Mouse (Mus musculus): ENCODE measurements around the gene Elp5. TPM values are rescaled to one million over a fixed set of nuclear protein-coding genes. Genes with fewer than 3 reads are reported as not detected.

Elp5 gene
- total RNA-seq (2021), result 10 to 100 TPM; 48.3 to 51.5 TPM

DNA sequence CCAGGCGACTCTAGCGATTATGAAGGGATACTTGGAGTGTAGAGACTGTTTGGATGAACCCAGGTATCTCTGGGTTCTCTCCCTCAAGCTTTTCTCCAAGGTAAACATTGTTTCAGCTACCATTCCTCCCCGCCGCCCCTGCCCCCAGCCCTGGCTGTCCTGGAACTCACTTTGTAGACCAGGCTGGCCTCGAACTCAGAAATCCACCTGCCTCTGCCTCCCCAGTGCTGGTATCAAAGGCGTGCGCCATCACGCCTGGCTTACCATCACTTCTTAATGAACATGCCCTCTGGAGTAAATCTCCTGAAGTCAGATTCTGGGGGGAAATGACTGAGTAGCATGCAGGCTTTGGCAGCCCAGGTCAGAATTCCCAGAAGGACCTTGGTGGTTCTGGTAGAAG, at the start of gene Elp5:
Gene Elp5 (minus strand): TSS at position 293 of the 400 bp plus-strand sequence.
- intact Hi-C loops (cut with DNase I), result no loop called here
- DNase-seq (ENCODE audit: low spot score), result no peak

DNA sequence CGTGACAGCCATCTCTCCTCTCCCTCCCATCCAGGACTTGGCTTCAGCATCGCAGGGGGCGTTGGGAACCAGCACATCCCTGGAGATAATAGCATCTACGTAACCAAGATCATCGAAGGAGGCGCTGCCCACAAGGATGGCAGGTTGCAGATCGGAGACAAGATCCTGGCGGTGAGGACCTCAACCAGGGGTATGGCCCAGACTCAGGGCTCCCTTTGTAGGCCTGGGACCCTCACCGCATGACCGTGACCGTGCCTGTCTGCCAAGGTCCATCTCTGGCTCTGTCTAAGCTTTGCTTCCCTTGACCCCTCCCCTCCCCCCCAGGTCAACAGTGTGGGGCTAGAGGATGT, 49.0 kb upstream of the Elp5 start:
- intact Hi-C loops (cut with DNase I), result no loop called here
- no peak for DNase-seq (ENCODE audit: low spot score)

DNA sequence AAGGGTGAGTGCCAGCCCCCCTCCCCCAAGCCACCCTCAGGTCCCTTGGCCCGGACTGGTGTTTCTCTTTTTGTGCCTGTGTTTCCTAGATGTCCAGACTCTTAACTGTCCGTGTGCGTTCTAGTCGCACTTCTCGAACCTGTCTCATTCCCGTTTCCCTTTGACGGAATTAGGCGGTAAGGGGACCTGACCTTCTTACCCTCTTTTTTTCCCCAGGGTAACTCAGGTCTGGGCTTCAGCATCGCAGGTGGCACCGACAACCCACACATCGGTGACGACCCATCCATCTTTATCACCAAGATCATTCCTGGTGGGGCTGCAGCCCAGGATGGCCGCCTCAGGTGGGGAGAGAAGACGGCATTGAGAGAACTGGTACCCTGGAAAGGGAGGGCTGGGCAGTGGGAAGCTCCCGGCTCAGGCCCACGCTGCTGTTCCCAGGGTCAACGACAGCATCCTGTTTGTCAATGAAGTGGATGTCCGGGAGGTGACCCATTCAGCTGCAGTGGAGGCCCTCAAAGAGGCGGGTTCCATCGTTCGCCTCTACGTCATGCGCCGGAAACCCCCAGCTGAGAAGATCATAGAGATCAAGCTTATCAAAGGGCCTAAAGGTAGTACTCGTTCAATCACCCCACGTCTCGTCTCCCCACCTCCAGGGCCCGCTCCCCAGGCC, 48.5 kb upstream of the Elp5 start:
- no peak for DNase-seq (ENCODE audit: low spot score)
- intact Hi-C loops (cut with DNase I), result no loop called here

DNA sequence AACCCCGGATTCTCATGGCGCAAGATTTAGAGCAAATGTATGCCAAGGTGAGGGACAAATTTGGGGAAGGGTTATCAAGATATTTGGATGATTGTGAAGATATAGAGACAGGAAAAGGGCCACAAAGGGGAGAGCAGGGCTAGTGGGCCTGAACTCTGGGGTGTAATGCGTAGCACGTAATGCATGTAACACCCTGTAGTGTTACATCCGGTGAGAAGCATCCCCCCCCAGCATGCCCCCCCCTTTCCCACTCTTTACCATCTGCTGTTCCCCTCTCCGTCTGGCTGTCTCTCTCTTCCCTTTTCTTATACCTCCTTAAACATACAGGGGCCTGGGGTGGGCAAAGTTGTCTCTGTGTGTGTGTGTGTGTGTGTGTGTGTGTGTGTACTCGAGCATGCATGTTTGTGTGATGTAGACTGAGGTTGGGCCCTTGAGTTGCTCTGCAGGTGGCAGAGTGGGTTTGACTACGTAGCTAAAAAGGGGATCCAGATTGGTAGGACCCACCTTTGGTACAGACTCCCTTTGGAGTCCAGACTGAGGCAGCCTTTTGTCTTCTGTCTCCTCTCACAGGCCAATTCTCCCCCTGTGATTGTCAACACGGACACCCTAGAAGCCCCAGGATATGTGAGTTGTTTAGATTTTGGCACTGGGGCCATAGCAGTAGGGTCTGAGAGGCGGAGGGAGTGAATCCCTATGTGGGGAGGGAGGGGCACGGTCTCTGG, 47.7 kb upstream of the Elp5 start:
- intact Hi-C loops (cut with DNase I), result no loop called here
- no peak for DNase-seq (ENCODE audit: low spot score)

DNA sequence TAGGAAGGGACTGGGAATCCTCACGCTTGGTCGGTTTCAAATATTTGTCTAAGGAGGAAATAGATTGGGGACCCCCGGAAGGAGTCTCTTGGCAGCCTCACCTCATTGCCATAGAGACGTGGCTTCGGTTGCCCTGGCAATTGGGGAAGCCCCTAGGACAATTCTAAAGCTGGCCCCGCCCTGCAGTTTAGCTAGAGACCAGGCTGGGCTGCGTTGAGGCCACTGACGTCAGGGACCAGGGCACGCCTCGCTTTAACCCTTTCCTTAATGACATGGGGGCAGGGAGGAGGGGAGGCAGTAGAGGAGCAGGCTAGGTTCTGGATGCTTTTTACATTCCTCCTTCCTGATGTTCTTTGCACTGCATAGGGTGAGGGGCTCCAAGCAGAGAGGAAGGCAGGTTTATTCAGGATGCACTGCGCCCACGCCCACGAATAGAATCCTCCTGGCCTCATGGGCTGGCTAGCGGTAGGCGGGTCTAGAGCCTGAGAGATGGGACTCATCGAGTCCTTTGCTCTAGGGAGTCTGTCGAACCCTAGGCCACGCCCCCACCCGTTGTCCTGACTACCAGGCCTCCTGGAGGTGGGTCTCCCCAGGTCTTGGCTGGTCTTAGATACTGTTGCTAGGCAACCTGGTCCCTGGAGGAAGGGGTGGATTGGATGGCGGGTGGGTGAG, 46.9 kb upstream of the Elp5 start:
- DNase-seq (ENCODE audit: low spot score), result peak; percentile 73
- intact Hi-C loops (cut with DNase I), result no loop called here

DNA sequence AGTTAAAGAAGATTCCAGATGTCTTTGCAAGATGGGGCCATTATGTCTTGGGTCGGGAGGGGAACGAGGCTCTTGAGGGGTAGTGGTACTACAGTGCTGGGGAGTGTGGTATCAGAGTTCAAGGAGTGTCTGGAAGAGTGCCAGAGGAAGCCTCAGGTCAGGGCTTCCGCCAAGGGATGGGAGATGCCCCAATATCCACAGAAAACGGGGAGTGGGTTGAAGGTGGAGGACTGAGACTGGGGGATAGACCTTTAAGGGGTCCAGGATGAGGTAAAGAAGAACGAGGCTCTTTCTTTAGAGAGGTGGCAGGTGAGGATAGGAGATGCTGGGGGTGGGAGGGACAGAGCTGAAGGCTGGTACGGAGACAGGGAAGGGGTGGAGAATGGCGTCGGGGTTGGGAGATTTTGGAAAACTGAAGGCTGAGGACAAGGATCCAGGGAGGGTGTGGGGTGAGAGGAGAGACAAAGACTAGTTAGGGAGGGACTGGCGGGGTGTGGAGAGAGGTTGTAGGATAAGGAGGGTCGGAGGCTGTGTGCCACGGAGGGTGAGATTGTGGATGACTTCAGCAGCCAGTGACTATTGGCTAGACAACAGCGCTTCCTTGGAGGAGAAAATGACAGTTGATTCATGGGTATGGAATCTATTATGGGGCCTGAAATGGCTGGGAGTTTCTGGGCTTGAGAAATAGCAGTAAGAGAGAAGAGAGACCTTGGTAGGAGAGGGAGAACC, 46.2 kb upstream of the Elp5 start:
- DNase-seq (ENCODE audit: low spot score), result peak; percentile 31
- intact Hi-C loops (cut with DNase I), result no loop called here

DNA sequence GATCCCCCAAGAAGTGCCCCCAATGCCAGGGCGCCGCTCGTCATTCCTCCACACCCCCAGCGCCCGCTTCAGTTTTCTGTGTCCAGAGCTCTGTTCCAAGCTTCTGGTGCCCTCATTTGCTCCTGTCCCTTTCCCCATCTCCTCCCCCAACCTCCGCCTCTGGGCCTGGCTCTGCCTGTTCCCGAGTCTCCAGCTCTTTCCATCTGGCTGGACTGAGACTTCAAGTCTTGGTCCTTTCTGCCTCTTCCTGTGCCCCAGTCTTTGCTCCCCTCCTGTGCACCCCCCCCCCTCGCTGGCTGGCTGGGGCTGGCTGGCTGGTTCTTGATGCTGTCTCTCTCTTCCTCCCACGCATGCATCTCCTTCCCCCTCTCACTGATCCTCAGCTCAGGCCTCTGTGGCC, 45.1 kb upstream of the Elp5 start:
- intact Hi-C loops (cut with DNase I), result no loop called here
- DNase-seq (ENCODE audit: low spot score), result peak; percentile 34

DNA sequence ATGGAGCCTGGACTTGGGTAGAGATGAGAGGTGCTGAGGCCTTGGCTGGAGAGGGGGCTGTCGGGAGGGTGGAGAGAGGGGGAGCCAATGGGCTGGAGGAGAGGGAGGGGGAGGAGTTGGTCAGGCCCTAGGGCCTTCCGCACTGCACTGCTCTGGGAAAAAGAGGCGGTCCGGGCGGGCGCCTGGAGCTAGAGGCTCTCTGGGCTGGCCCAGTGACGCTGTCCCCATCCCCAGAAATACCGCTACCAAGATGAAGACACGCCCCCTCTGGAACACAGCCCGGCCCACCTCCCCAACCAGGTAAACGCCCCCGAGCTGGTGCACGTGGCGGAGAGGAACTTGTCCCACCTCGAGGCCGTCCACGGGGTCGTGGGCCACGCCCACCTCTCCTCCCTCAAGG, 44.4 kb upstream of the Elp5 start:
- intact Hi-C loops (cut with DNase I), result no loop called here
- DNase-seq (ENCODE audit: low spot score), result peak; percentile 58

DNA sequence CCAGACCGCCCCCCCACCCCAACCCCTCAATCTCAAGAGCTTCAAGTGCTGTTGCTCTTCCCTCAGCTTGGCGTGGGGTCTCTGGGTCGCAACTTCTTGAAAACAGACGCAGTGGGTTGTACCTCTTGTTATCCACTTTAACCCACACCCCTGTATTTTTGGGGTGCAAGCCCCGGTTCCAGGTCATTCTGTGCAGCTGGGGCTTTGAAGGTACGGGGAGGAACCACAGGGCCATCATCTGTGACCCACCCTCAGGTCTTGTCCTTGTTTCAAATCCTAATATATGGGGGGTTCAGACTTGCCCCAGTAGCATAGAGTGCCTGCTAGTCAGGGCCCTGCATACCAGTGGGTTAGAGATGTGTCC, 41.8 kb upstream of the Elp5 start:
- intact Hi-C loops (cut with DNase I), result no loop called here
- DNase-seq (ENCODE audit: low spot score), result no peak

DNA sequence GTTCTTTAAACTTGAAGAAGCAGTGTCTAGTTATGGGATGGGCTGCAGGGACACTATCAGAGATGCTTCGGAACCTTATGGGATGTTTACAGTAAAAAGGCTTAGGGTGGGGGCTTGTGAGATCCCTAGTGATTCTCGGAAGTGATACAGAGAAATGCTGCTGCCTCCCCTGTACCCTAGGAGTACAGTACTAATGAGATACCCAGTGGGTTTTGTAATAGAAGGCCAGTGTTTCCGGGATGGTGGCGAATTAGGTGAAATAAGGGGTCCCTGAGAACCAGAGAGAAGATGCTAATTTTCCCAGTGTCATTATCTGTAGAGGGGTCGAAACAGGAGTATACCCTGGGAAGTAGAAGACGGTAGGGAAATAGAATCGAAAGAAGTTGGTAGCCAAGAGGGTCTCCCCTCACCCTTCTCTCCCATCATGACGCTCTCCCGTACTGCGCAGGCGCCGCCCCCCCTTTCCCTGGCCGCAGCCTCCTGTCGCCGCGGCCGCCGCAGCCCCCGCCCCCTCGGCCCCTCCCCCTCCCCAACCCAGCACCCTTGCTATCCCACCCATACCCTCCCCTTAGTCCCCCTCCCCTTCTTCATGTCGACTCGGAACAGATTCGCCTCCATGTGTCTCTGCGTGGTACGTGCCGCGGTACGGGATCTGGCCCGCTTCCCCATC, 41.3 kb upstream of the Elp5 start:
- intact Hi-C loops (cut with DNase I), result no loop called here
- DNase-seq (ENCODE audit: low spot score), result no peak

DNA sequence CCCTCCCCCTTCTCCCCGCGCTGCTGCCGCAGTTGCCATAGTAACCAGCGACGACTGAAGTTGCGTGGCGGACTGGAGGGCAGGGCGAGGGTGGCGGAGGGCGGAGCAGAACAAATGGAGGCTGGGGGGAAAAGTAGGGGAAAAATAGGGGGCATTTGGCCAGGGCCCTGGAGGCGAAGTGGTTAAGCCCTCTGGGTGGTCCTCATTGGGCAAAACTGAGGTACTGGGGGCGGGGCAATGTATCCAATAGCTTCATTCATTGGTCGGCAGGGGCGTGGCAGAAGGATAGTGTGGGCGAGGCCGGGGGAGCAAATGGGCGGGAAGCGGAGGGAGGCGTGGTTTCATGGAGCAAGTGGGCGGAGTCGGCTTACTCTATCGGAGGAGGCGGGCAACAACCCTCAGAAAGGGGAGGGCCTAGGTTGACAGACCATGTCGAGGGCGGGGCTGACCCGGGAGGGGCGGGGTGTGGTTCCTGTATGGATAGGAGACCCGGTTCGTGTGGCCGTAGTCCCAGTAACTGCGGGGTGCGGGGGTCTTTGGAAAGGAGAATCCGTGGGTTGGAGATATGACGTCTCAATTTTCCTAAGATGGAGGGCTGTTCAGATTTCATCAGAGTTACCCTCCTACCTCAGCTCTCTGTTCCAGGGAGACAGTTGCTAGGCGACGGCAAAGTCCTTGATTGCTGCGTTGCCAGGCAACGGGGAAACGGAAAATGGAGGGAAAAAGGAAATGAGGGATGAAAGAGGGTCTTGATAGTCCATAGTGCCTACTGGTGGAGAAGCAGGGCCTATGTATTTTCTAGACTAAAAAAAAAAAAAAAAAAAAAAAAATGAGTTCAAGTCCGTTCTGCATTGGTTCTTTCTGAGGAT, 39.2 kb upstream of the Elp5 start:
- intact Hi-C loops (cut with DNase I), result no loop called here
- peak; percentile 89 for DNase-seq (ENCODE audit: low spot score)

DNA sequence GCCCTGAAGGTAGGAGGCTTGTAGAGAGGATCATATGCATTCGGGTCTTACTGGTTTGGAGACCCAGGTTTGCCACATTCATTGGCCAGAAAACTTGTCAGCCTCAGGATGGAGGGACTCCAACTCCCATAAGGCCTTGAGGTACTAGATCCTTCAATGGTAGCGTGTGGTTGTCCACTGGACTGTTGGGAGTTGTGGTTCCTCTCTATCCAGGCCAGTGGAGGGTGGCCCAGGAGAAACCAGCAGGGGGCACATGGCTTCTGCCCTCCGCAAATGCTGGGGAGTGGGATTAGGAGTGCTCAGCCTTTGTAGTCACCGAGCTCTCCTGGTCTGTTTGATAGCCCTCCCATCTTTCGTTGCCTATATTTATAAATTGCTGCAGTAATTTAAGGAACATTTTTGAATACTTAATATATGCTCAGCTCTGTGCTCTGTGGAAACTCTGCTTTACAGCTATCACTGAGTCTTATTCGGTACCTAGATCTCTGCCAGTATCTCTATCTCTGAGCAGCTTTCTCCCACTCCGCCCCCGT, 38.5 kb upstream of the Elp5 start:
- peak; percentile 57 for DNase-seq (ENCODE audit: low spot score)
- intact Hi-C loops (cut with DNase I), result no loop called here

DNA sequence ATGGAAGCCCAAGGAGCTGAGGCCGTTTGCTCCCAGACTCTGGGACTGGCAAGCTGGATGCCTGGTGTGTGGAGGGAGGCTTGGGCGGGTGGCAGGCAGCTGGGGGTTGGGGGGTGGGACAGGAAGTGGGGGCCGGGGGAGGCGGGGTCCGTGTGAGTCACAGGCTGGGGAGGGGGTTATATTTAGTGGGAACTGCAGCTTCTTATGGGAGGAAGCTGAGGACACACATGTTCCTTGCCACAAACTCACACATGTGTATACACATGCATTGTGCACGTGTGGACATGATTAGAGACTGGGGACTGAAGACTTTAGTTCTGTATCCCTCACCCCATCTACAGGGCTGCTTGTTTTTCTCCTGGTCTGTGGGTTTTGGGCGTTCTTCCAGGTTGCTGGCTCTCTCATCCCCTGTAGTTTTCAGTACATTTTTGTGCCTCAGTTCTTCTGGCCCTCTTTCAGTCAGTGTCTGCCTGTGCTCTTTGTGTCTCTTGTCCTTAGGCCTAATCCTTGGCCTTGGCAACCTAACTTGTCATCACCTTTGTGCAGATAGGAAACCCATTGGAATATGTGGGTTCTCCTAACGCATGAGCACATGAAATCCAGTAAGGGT, 37.8 kb upstream of the Elp5 start:
- intact Hi-C loops (cut with DNase I), result no loop called here
- no peak for DNase-seq (ENCODE audit: low spot score)

DNA sequence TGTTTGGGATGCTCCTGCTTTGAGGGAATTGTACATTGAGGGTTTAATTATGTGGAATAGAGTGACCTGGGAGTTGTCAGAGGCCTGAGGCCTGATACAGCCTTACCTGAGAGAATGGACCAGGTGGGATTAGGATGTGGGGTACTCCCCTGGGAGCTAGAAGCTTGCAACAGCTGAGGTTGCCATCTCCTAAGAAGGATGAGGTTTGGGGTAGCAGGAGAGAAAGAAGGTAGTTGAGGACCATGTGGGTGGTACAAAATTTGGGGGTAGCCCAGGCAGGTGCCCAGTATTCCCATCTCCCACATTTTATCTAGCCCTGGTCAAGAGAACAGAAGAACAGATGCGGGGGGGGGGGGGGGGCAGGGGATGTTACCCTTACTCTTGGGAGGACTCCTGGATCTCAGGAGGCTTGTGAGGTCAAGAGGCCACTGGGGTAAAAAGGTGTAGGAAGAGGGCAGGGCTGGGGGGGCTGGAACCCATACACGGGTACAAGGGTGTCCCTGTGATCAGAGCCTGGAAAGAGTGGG, 37.2 kb upstream of the Elp5 start:
- intact Hi-C loops (cut with DNase I), result loop anchor here (10.0 kb wide), 1 partner anchor 635 kb away; the partner anchor contains the start of genes Eno3 and Pfn1
- DNase-seq (ENCODE audit: low spot score), result no peak

DNA sequence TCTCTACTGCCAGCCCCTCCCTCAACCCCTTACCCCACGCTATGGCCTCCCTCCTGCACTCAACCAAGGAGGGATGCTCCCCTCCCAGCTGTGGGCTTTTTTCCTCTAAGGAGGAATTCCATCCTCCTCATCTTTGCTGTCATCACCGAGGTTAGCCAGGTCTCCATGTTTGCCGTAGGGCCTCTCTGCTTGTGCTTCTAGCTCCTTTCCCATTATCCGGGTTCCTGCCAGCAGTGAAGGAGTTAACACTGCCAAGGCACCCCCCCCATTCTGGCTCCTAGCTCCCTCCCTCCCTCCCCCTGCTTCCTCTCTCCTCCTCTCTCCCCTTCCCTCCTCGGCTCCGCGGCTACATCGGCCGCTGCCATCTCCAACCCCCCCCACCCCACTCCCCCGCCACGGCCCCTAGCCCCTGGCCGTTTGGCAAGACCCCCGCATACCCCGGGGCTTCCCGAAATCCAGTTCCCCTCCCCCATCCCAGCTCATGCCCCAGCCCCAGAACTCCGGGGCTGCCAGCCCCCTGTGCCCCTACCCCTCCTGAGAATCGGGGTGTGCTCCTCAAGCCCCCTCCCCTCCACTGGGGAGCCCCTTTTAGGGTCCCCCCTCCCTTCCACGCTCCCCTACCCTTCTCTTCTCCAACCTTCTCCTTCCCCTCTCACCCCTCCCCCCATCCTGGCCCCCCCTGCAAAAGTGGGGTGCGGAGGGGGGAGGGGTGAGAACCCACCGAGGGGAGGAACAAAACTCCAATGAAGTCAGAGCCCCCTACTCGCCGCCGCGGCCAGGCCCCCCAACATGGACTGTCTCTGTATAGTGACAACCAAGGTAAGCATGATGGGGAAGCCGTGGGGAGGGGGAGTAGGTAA, 36.0 kb upstream of the Elp5 start:
- intact Hi-C loops (cut with DNase I), result loop anchor here (10.0 kb wide), 1 partner anchor 636 kb away; the partner anchor contains the start of genes Eno3 and Pfn1
- DNase-seq (ENCODE audit: low spot score), result no peak

DNA sequence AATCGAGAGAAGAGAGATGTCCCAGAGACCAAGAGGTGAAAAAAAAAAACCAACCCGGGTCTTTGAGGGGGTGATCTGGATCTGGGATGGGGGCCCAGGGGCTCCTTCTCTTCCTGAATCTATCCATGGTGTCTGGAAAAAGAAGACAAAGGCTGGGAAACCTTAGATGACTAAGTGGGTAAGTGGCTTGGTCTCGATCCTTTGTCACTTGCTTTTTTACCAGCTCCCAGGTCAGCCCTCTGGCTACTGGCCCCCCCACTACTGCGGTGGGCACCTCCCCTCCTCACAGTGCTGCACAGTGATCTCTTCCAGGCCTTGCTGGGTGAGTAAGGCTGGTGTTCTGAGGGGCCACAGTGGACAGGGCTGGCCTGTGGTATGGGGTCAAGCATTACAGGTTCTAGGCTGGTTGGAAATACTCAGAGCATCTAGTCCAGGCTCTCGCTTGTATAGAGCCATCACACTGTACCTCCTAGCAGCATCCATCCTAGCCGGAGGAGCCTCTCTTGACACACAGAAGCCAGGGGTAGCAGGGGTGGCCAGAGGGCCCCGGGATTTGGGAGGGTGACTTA, 35.0 kb upstream of the Elp5 start:
- intact Hi-C loops (cut with DNase I), result loop anchor here (10.0 kb wide), 1 partner anchor 638 kb away; the partner anchor contains the start of genes Eno3 and Pfn1
- DNase-seq (ENCODE audit: low spot score), result no peak

DNA sequence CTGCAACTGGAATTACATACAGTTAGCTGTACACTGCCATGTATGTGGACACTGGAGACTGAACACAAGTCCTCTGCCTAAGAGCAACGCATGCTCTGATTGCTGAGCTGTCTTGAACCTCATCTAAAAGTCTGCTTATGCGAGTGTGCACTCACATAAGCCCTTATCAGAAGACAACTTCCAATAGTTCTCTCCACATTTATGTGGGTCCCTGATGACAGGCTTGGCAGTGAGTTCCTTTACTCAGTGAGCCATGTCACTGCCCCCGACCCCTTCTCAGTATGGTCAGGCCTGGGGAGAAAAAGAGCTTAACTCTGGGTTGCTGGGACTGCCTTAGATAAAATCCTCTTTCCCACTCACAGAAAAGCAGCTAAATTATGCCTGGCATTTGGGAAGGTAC, 34.4 kb upstream of the Elp5 start, which contains the start of gene Dlg4:
Gene Dlg4 (plus strand): TSS at position 274 of the 400 bp plus-strand sequence.
- no peak for DNase-seq (ENCODE audit: low spot score)
- intact Hi-C loops (cut with DNase I), result loop anchor here (10.0 kb wide), 1 partner anchor 638 kb away; the partner anchor contains the start of genes Eno3 and Pfn1
